Mouse (Mus musculus): ENCODE results near the gene Rab3d. TPM values are rescaled to one million over a fixed set of nuclear protein-coding genes. Genes with fewer than 3 reads are reported as not detected.

Rab3d gene
- total and polyA plus RNA-seq, 3 experiments, result 22.9 to 44.2 TPM; not detected in 1

- Histone ChIP-seq H3K27me3 (ENCODE audit: control insufficient read depth in 1 of 2, insufficient read depth in 2 of 2, low read length in 2 of 2) (0 out of 4 replicates have a peak, but pooled peaks cover 0 to 1% of the 10 kb centered on the region in 2 experiments), H3K79me2 (ENCODE audit: control insufficient read depth, insufficient read depth, low read length, poor library complexity) (no peaks in the 10 kb centered on the region), H3K9ac (ENCODE audit: control insufficient read depth, low read depth, low read length, poor library complexity, severe bottlenecking) (no peak overlapping the region), H3K4me3 (ENCODE audit: control insufficient read depth in 1 of 2, insufficient read depth in 1 of 2, low read depth in 2 of 2, low read length in 2 of 2) (no peak overlapping the region), H3K4me1 (ENCODE audit: control insufficient read depth in 1 of 2, insufficient read depth in 2 of 2, low read length in 2 of 2) (no peaks in the 10 kb centered on the region), H3K27ac (ENCODE audit: control insufficient read depth, low read depth, low read length) (no peak overlapping the region), H3K36me3 (ENCODE audit: control insufficient read depth in 1 of 2, insufficient read depth in 2 of 2, low read length in 2 of 2) (no peaks in the 10 kb centered on the region), H3K9me3 (replicated peaks; ENCODE audit: insufficient read depth, low read length) (no peaks in the 10 kb centered on the region)
- TF ChIP-seq POLR2AphosphoS2 (IDR thresholded peaks at IDR 0.05; ENCODE audit: low read length) (peak; percentile 63; the same call in 1 of the 2 replicates), MYB (IDR thresholded peaks at IDR 0.05; ENCODE audit: low read depth, low read length) (no peak)
- no peak for DNase-seq (ENCODE audit: low read depth, low spot score)
These were observed 9.8 kb downstream of the Rab3d start for GRCm38 (mm10) chr9:21908216-21908615.

GRCm38 (mm10) chr9:21904031-21904430 is 14.0 kb downstream of the Rab3d start:
- Histone ChIP-seq H3K79me2 (ENCODE audit: control insufficient read depth, insufficient read depth, low read length, poor library complexity) (no peaks in the 10 kb centered on the region; the same call in 1 of the 2 replicates), H3K4me1 (ENCODE audit: control insufficient read depth in 1 of 2, insufficient read depth in 2 of 2, low read length in 2 of 2) (peaks cover 0 to 15% of the 10 kb centered on the region in 2 experiments; a peak in 2 of 4 replicates), H3K9ac (ENCODE audit: control insufficient read depth, low read depth, low read length, poor library complexity, severe bottlenecking) (no peak overlapping the region), H3K27ac (ENCODE audit: control insufficient read depth, low read depth, low read length) (no peak overlapping the region), H3K4me3 (ENCODE audit: control insufficient read depth in 1 of 2, insufficient read depth in 1 of 2, low read depth in 2 of 2, low read length in 2 of 2) (no peak overlapping the region), H3K9me3 (replicated peaks; ENCODE audit: insufficient read depth, low read length) (no peaks in the 10 kb centered on the region), H3K27me3 (ENCODE audit: control insufficient read depth in 1 of 2, insufficient read depth in 2 of 2, low read length in 2 of 2) (0 out of 4 replicates have a peak, but pooled peaks cover 0 to 1% of the 10 kb centered on the region in 2 experiments), H3K36me3 (ENCODE audit: control insufficient read depth in 1 of 2, insufficient read depth in 2 of 2, low read length in 2 of 2) (peaks cover 0 to 9% of the 10 kb centered on the region in 2 experiments; a peak in 2 of 4 replicates)
- no peak for DNase-seq (ENCODE audit: low read depth, low spot score)
- TF ChIP-seq ZC3H11A (IDR thresholded peaks at IDR 0.05; ENCODE audit: low read depth, low read length), result no peak
- TF ChIP-seq SIN3A (IDR thresholded peaks at IDR 0.05; ENCODE audit: low read length), result 0 out of 2 replicates have a peak, but pooled peaks have one; percentile 20
- TF ChIP-seq NRF1 (IDR thresholded peaks at IDR 0.05; ENCODE audit: insufficient read depth, low read depth, low read length, poor library complexity, severe bottlenecking), result no peak
- TF ChIP-seq RAD21 (IDR thresholded peaks at IDR 0.05; ENCODE audit: low read depth, low read length), result no peak

GRCm38 (mm10) chr9:21901223-21901820 is 16.7 kb downstream of the Rab3d start:
- Histone ChIP-seq H3K27me3 (ENCODE audit: control insufficient read depth in 1 of 2, insufficient read depth in 2 of 2, low read length in 2 of 2) (peaks cover 10 to 11% of the 10 kb centered on the region in 2 experiments; a peak in 3 of 4 replicates), H3K36me3 (ENCODE audit: control insufficient read depth in 1 of 2, insufficient read depth in 2 of 2, low read length in 2 of 2) (peaks cover 0 to 9% of the 10 kb centered on the region in 2 experiments; a peak in 2 of 4 replicates), H3K27ac (ENCODE audit: control insufficient read depth, low read depth, low read length) (peak overlapping the region; percentile 37; the same call in 1 of the 2 replicates), H3K9ac (ENCODE audit: control insufficient read depth, low read depth, low read length, poor library complexity, severe bottlenecking) (peak overlapping the region; percentile 69), H3K4me3 (ENCODE audit: control insufficient read depth in 1 of 2, insufficient read depth in 1 of 2, low read depth in 2 of 2, low read length in 2 of 2) (peak overlapping the region; percentile 66), H3K4me1 (ENCODE audit: control insufficient read depth in 1 of 2, insufficient read depth in 2 of 2, low read length in 2 of 2) (peaks cover 0 to 15% of the 10 kb centered on the region in 2 experiments; a peak in 2 of 4 replicates), H3K79me2 (ENCODE audit: control insufficient read depth, insufficient read depth, low read length, poor library complexity) (no peaks in the 10 kb centered on the region; the same call in 1 of the 2 replicates), H3K9me3 (replicated peaks; ENCODE audit: insufficient read depth, low read length) (no peaks in the 10 kb centered on the region)
- DNase-seq (ENCODE audit: low read depth, low spot score), result peak; percentile 99
- peak; percentile 97 for TF ChIP-seq ZMIZ1 (IDR thresholded peaks at IDR 0.05; ENCODE audit: low read depth, low read length)
- TF ChIP-seq NELFE (IDR thresholded peaks at IDR 0.05; ENCODE audit: low read depth, low read length), result peak; percentile 99
- peak; percentile 100 for TF ChIP-seq ELF1 (IDR thresholded peaks at IDR 0.05; ENCODE audit: low read depth, low read length)
- peak; percentile 82 for TF ChIP-seq TCF12 (IDR thresholded peaks at IDR 0.05; ENCODE audit: low read depth, low read length)
- peak; percentile 98 for TF ChIP-seq KAT2A (conservative IDR thresholded peaks at IDR 0.05; ENCODE audit: low read depth, low read length)
- TF ChIP-seq POLR2A (IDR thresholded peaks at IDR 0.05; ENCODE audit: control insufficient read depth in 1 of 2, insufficient read depth in 1 of 2, low read depth in 1 of 2, low read length in 2 of 2, poor library complexity in 1 of 2), result peak; percentile 30 to 99; a peak in 3 of 4 replicates
- TF ChIP-seq GABPA (IDR thresholded peaks at IDR 0.05; ENCODE audit: low read depth, low read length), result no peak
- TF ChIP-seq JUND (IDR thresholded peaks at IDR 0.05; ENCODE audit: low read depth, low read length), result no peak; the same call in 1 of the 2 replicates
- peak; percentile 100 for TF ChIP-seq HCFC1 (IDR thresholded peaks at IDR 0.05; ENCODE audit: low read depth, low read length)
- TF ChIP-seq CHD2 (IDR thresholded peaks at IDR 0.05; ENCODE audit: low read length), result no peak
- peak; percentile 99 for TF ChIP-seq SIN3A (IDR thresholded peaks at IDR 0.05; ENCODE audit: low read length)
- TF ChIP-seq BHLHE40 (IDR thresholded peaks at IDR 0.05; ENCODE audit: borderline replicate concordance, low read depth, low read length), result no peak
- no peak for TF ChIP-seq CHD1 (IDR thresholded peaks at IDR 0.05; ENCODE audit: low read depth, low read length)
- peak; percentile 99 for TF ChIP-seq MYC (IDR thresholded peaks at IDR 0.05; ENCODE audit: low read depth, low read length)
- TF ChIP-seq NRF1 (IDR thresholded peaks at IDR 0.05; ENCODE audit: insufficient read depth, low read depth, low read length, poor library complexity, severe bottlenecking), result peak; percentile 37; the same call in 1 of the 2 replicates
- no peak for TF ChIP-seq USF2 (IDR thresholded peaks at IDR 0.05; ENCODE audit: borderline replicate concordance in 1 of 2, insufficient read depth in 1 of 2, low read depth in 1 of 2, low read length in 2 of 2)
- TF ChIP-seq MXI1 (IDR thresholded peaks at IDR 0.05; ENCODE audit: low read depth, low read length), result peak; percentile 98
- TF ChIP-seq MAX (IDR thresholded peaks at IDR 0.05; ENCODE audit: low read length), result peak; percentile 85
- TF ChIP-seq TBP (IDR thresholded peaks at IDR 0.05; ENCODE audit: low read depth, low read length), result peak; percentile 98
- peak; percentile 99 for TF ChIP-seq POLR2AphosphoS2 (IDR thresholded peaks at IDR 0.05; ENCODE audit: low read length)
- 0 out of 2 replicates have a peak, but pooled peaks have one; percentile 45 for TF ChIP-seq ETS1 (IDR thresholded peaks at IDR 0.05; ENCODE audit: low read depth, low read length)
